Mouse (Mus musculus) E14TG2a.4 (cell line): ENCODE measurements at regions not wholly inside any gene's neighbourhood (a gene's known extent, or its start where the extent isn't known, plus 50 kb on each side); places are given as distances from the start of the nearest gene placed in this dataset.
"Not testable (repeated sequence)": the region's sequence is repeated elsewhere in the genome, so short reads cannot be mapped to it uniquely, and the experiment has no call there.

Source experiments
- H3K27me3 ChIP-seq: 2 replicates; pipeline ENCODE4 v1.6.1; 2014; ENCODE audit warnings: low read length, control low read depth; ENCODE audit not compliant: insufficient read depth
- H3K36me3 ChIP-seq: 2 replicates; pipeline ENCODE4 v1.6.1; 2014; ENCODE audit warnings: low read length, control low read depth; ENCODE audit not compliant: insufficient read depth
- H3K4me1 ChIP-seq: replicated peaks from 2 replicates; pipeline ENCODE4 v1.6.1; 2014; ENCODE audit warnings: low read depth, low read length, control low read depth
- H3K4me3 ChIP-seq: replicated peaks from 2 replicates; pipeline ENCODE4 v1.5.1; 2014; ENCODE audit warnings: mild to moderate bottlenecking, low read length
- H3K9me3 ChIP-seq: 2 replicates; pipeline ENCODE4 v1.6.1; 2014; ENCODE audit warnings: low read length, control low read depth
- CTCF ChIP-seq: conservative IDR thresholded peaks from 2 replicates; pipeline ENCODE4 v1.5.1; 2014; ENCODE audit warnings: low read length
- NANOG ChIP-seq: IDR thresholded peaks from 2 replicates; pipeline ENCODE4 v1.6.1; 2014; ENCODE audit warnings: borderline replicate concordance, low read length, mixed read lengths
- POU5F1 ChIP-seq: IDR thresholded peaks from 2 replicates; pipeline ENCODE4 v1.6.1; 2014; ENCODE audit warnings: low read length, borderline replicate concordance

- TF ChIP-seq NANOG (no peak), POU5F1 (no peak), CTCF (no peak)
- H3K4me3 ChIP-seq, result no peak overlapping the region
- no peaks in the 10 kb centered on the region for H3K4me1 ChIP-seq
- no peaks in the 10 kb centered on the region for H3K9me3 ChIP-seq
- H3K27me3 ChIP-seq, result no peaks in the 10 kb centered on the region
- no peaks in the 10 kb centered on the region for H3K36me3 ChIP-seq
These were observed 292.6 kb downstream of the Eepd1 start for GRCm38 (mm10) chr9:25773899-25774298.

GRCm38 (mm10) chr9:25782631-25783030 lies 301.3 kb downstream of the Eepd1 start:
- TF ChIP-seq POU5F1 (no peak), CTCF (no peak), NANOG (no peak)
- Histone ChIP-seq H3K4me1 (no peaks in the 10 kb centered on the region), H3K27me3 (no peaks in the 10 kb centered on the region)

GRCm38 (mm10) chr9:25795142-25795910 lies 314.0 kb downstream of the Eepd1 start:
- TF ChIP-seq CTCF (no peak), POU5F1 (no peak), NANOG (no peak)
- Histone ChIP-seq H3K4me3 (no peak overlapping the region), H3K4me1 (no peaks in the 10 kb centered on the region), H3K9me3 (peaks cover 18% of the 10 kb centered on the region), H3K27me3 (no peaks in the 10 kb centered on the region), H3K36me3 (no peaks in the 10 kb centered on the region)

More at GRCm38 (mm10) chr9:25782631-25783030, 301.3 kb downstream of the Eepd1 start:
- Histone ChIP-seq H3K36me3 (no peaks in the 10 kb centered on the region), H3K9me3 (peaks cover 31% of the 10 kb centered on the region), H3K4me3 (no peak overlapping the region)

- Histone ChIP-seq H3K4me3 (no peak overlapping the region), H3K27me3 (no peaks in the 10 kb centered on the region), H3K9me3 (no peaks in the 10 kb centered on the region), H3K36me3 (no peaks in the 10 kb centered on the region), H3K4me1 (no peaks in the 10 kb centered on the region)
- peak; percentile 62 for TF ChIP-seq CTCF
- no peak for TF ChIP-seq NANOG
These were observed 328.2 kb downstream of the Eepd1 start for GRCm38 (mm10) chr9:25809562-25809961.

- Histone ChIP-seq H3K4me3 (no peak overlapping the region), H3K9me3 (no peaks in the 10 kb centered on the region), H3K27me3 (no peaks in the 10 kb centered on the region), H3K36me3 (no peaks in the 10 kb centered on the region), H3K4me1 (peaks cover 14% of the 10 kb centered on the region)
- TF ChIP-seq POU5F1 (0 out of 2 replicates have a peak, but pooled peaks have one; percentile 10), CTCF (no peak)
These were observed 351.9 kb downstream of the Eepd1 start for GRCm38 (mm10) chr9:25833295-25833694.

- H3K4me1 ChIP-seq, H3K36me3 ChIP-seq, H3K4me3 ChIP-seq, H3K27me3 ChIP-seq: not testable (repeated sequence)
- H3K9me3 ChIP-seq, result peaks cover 48% of the 10 kb centered on the region
- peak; percentile 32; the same call in 1 of the 2 replicates for TF ChIP-seq NANOG
These were observed 368.6 kb downstream of the Eepd1 start for GRCm38 (mm10) chr9:25849914-25850313.

- H3K27me3 ChIP-seq, H3K4me3 ChIP-seq, H3K36me3 ChIP-seq, H3K4me1 ChIP-seq: not testable (repeated sequence)
- TF ChIP-seq NANOG, result peak; percentile 74; the same call in 1 of the 2 replicates
- H3K9me3 ChIP-seq, result peaks cover 50% of the 10 kb centered on the region
These were observed 369.3 kb downstream of the Eepd1 start for GRCm38 (mm10) chr9:25850608-25851007.

- Histone ChIP-seq H3K4me3 (no peak overlapping the region), H3K4me1 (no peaks in the 10 kb centered on the region), H3K9me3 (peaks cover 36% of the 10 kb centered on the region), H3K36me3 (no peaks in the 10 kb centered on the region), H3K27me3 (no peaks in the 10 kb centered on the region)
- TF ChIP-seq POU5F1 (peak; percentile 82; the same call in 1 of the 2 replicates), CTCF (no peak), NANOG (peak; percentile 61; the same call in 1 of the 2 replicates)
These were observed 373.2 kb downstream of the Eepd1 start for GRCm38 (mm10) chr9:25854545-25854944.

- Histone ChIP-seq H3K4me3 (no peak overlapping the region), H3K9me3 (no peaks in the 10 kb centered on the region), H3K4me1 (no peaks in the 10 kb centered on the region), H3K27me3 (no peaks in the 10 kb centered on the region), H3K36me3 (no peaks in the 10 kb centered on the region)
- no peak for TF ChIP-seq NANOG
- TF ChIP-seq CTCF, result no peak
- TF ChIP-seq POU5F1, result no peak
These were observed 388.9 kb downstream of the Eepd1 start for GRCm38 (mm10) chr9:25870260-25870659.
